Mouse (Mus musculus): ENCODE measurements around the gene Pnpla2. TPM values are rescaled to one million over a fixed set of nuclear protein-coding genes. Genes with fewer than 3 reads are reported as not detected.

Pnpla2 gene
- polyA plus RNA-seq, 1 experiment from 2014 or later = 16.9 TPM

- Histone ChIP-seq H3K4me2 (no peak overlapping the region), H3K9ac (no peak overlapping the region), H3K9me3 (no peaks in the 10 kb centered on the region), H3K36me3 (0 out of 2 replicates have a peak, but pooled peaks cover 5% of the 10 kb centered on the region), H3K4me3 (no peak overlapping the region), H3K27me3 (peaks cover 21% of the 10 kb centered on the region), H3K27ac (no peak overlapping the region), H3K4me1 (peaks cover 32% of the 10 kb centered on the region)
- 75% methylated on average over 6 of the region's 6 CpGs for WGBS
- ATAC-seq (ENCODE audit: insufficient number of reproducible peaks, low FRiP score, low TSS enrichment, low read depth) = no peak
These were observed 28.2 kb downstream of the Pnpla2 start for GRCm38 (mm10) chr7:141483114-141483653.

GRCm38 (mm10) chr7:141484186-141485120 is 29.5 kb downstream of the Pnpla2 start:
- H3K27ac ChIP-seq = no peak overlapping the region
- H3K4me3 ChIP-seq = no peak overlapping the region
- H3K4me1 ChIP-seq = peaks cover 28% of the 10 kb centered on the region
- 68% methylated on average over 5 of the region's 5 CpGs for WGBS
- H3K9me3 ChIP-seq = no peaks in the 10 kb centered on the region
- no peak for ATAC-seq (ENCODE audit: insufficient number of reproducible peaks, low FRiP score, low TSS enrichment, low read depth)
- no peak overlapping the region for H3K9ac ChIP-seq
- peaks cover 21% of the 10 kb centered on the region for H3K27me3 ChIP-seq
- H3K36me3 ChIP-seq = peaks cover 6% of the 10 kb centered on the region
- no peak overlapping the region for H3K4me2 ChIP-seq

- Histone ChIP-seq H3K27me3 (peaks cover 21% of the 10 kb centered on the region), H3K9ac (no peak overlapping the region), H3K4me3 (no peak overlapping the region), H3K36me3 (peaks cover 8% of the 10 kb centered on the region), H3K9me3 (no peaks in the 10 kb centered on the region), H3K4me1 (peaks cover 28% of the 10 kb centered on the region), H3K4me2 (no peak overlapping the region), H3K27ac (no peak overlapping the region)
- no peak for ATAC-seq (ENCODE audit: insufficient number of reproducible peaks, low FRiP score, low TSS enrichment, low read depth)
- 69% methylated on average over 2 of the region's 2 CpGs for WGBS
These were observed 30.2 kb downstream of the Pnpla2 start for GRCm38 (mm10) chr7:141485186-141485585.

- peaks cover 21% of the 10 kb centered on the region for H3K27me3 ChIP-seq
- peaks cover 25% of the 10 kb centered on the region for H3K4me1 ChIP-seq
- no peak overlapping the region for H3K4me3 ChIP-seq
- 80% methylated on average over 2 of the region's 2 CpGs for WGBS
- no peak overlapping the region for H3K4me2 ChIP-seq
- no peak for ATAC-seq (ENCODE audit: insufficient number of reproducible peaks, low FRiP score, low TSS enrichment, low read depth)
- H3K9ac ChIP-seq = no peak overlapping the region
- no peaks in the 10 kb centered on the region for H3K9me3 ChIP-seq
- H3K36me3 ChIP-seq = peaks cover 8% of the 10 kb centered on the region
- H3K27ac ChIP-seq = no peak overlapping the region
These were observed 30.6 kb downstream of the Pnpla2 start for GRCm38 (mm10) chr7:141485606-141486005.

GRCm38 (mm10) chr7:141486239-141486638 is 31.2 kb downstream of the Pnpla2 start:
- H3K27ac ChIP-seq = no peak overlapping the region
- peaks cover 19% of the 10 kb centered on the region for H3K4me1 ChIP-seq
- ATAC-seq (ENCODE audit: insufficient number of reproducible peaks, low FRiP score, low TSS enrichment, low read depth) = no peak
- WGBS = 87% methylated on average over 1 of the region's 1 CpGs
- no peak overlapping the region for H3K9ac ChIP-seq
- peaks cover 12% of the 10 kb centered on the region for H3K36me3 ChIP-seq
- H3K27me3 ChIP-seq = peaks cover 21% of the 10 kb centered on the region
- no peak overlapping the region for H3K4me2 ChIP-seq
- no peak overlapping the region for H3K4me3 ChIP-seq
- no peaks in the 10 kb centered on the region for H3K9me3 ChIP-seq

GRCm38 (mm10) chr7:141487141-141487540 is 32.1 kb downstream of the Pnpla2 start:
- no peak overlapping the region for H3K9ac ChIP-seq

GRCm38 (mm10) chr7:141491151-141491550 is 36.2 kb downstream of the Pnpla2 start:
- Histone ChIP-seq H3K4me3 (no peak overlapping the region), H3K9me3 (no peaks in the 10 kb centered on the region), H3K9ac (no peak overlapping the region), H3K36me3 (peaks cover 45% of the 10 kb centered on the region), H3K27ac (no peak overlapping the region), H3K27me3 (no peaks in the 10 kb centered on the region), H3K4me1 (no peaks in the 10 kb centered on the region), H3K4me2 (no peak overlapping the region)
- ATAC-seq (ENCODE audit: insufficient number of reproducible peaks, low FRiP score, low TSS enrichment, low read depth) = no peak
- WGBS = 83% methylated on average over 2 of the region's 2 CpGs

More at GRCm38 (mm10) chr7:141487141-141487540, 32.1 kb downstream of the Pnpla2 start:
- no peak overlapping the region for H3K4me3 ChIP-seq
- peaks cover 20% of the 10 kb centered on the region for H3K36me3 ChIP-seq
- H3K4me2 ChIP-seq = no peak overlapping the region
- 83% methylated on average over 7 of the region's 7 CpGs for WGBS
- H3K9me3 ChIP-seq = no peaks in the 10 kb centered on the region
- ATAC-seq (ENCODE audit: insufficient number of reproducible peaks, low FRiP score, low TSS enrichment, low read depth) = no peak
- H3K27ac ChIP-seq = no peak overlapping the region
- H3K4me1 ChIP-seq = peaks cover 10% of the 10 kb centered on the region
- peaks cover 14% of the 10 kb centered on the region for H3K27me3 ChIP-seq

GRCm38 (mm10) chr7:141492738-141493137 is 37.7 kb downstream of the Pnpla2 start:
- 87% methylated on average over 5 of the region's 5 CpGs for WGBS
- H3K4me1 ChIP-seq = no peaks in the 10 kb centered on the region
- ATAC-seq (ENCODE audit: insufficient number of reproducible peaks, low FRiP score, low TSS enrichment, low read depth) = no peak
- no peak overlapping the region for H3K27ac ChIP-seq
- H3K9me3 ChIP-seq = no peaks in the 10 kb centered on the region
- no peak overlapping the region for H3K9ac ChIP-seq
- no peak overlapping the region for H3K4me2 ChIP-seq
- H3K36me3 ChIP-seq = peaks cover 41% of the 10 kb centered on the region
- H3K4me3 ChIP-seq = no peak overlapping the region
- H3K27me3 ChIP-seq = no peaks in the 10 kb centered on the region

GRCm38 (mm10) chr7:141493729-141494128 is 38.7 kb downstream of the Pnpla2 start:
- H3K9me3 ChIP-seq = no peaks in the 10 kb centered on the region
- no peaks in the 10 kb centered on the region for H3K27me3 ChIP-seq
- H3K4me1 ChIP-seq = no peaks in the 10 kb centered on the region
- 71% methylated on average over 1 of the region's 1 CpGs for WGBS
- H3K4me3 ChIP-seq = no peak overlapping the region
- H3K4me2 ChIP-seq = no peak overlapping the region
- ATAC-seq (ENCODE audit: insufficient number of reproducible peaks, low FRiP score, low TSS enrichment, low read depth) = no peak
- no peak overlapping the region for H3K9ac ChIP-seq
- no peak overlapping the region for H3K27ac ChIP-seq
- peaks cover 41% of the 10 kb centered on the region for H3K36me3 ChIP-seq

- no peak overlapping the region for H3K4me3 ChIP-seq
- H3K9me3 ChIP-seq = no peaks in the 10 kb centered on the region
- H3K4me2 ChIP-seq = no peak overlapping the region
- peaks cover 47% of the 10 kb centered on the region for H3K36me3 ChIP-seq
- H3K9ac ChIP-seq = no peak overlapping the region
- WGBS = 83% methylated on average over 2 of the region's 2 CpGs
- H3K4me1 ChIP-seq = no peaks in the 10 kb centered on the region
- ATAC-seq (ENCODE audit: insufficient number of reproducible peaks, low FRiP score, low TSS enrichment, low read depth) = no peak
- no peak overlapping the region for H3K27ac ChIP-seq
- no peaks in the 10 kb centered on the region for H3K27me3 ChIP-seq
These were observed 40.4 kb downstream of the Pnpla2 start for GRCm38 (mm10) chr7:141495379-141495778.

GRCm38 (mm10) chr7:141495940-141496339 is 40.9 kb downstream of the Pnpla2 start:
- 81% methylated on average over 4 of the region's 4 CpGs for WGBS

GRCm38 (mm10) chr7:141497600-141497999 is 42.6 kb downstream of the Pnpla2 start:
- peaks cover 46% of the 10 kb centered on the region for H3K36me3 ChIP-seq
- ATAC-seq (ENCODE audit: insufficient number of reproducible peaks, low FRiP score, low TSS enrichment, low read depth) = no peak
- 91% methylated on average over 3 of the region's 3 CpGs for WGBS
- H3K4me2 ChIP-seq = no peak overlapping the region
- H3K9ac ChIP-seq = no peak overlapping the region
- H3K4me3 ChIP-seq = no peak overlapping the region
- no peaks in the 10 kb centered on the region for H3K9me3 ChIP-seq
- no peak overlapping the region for H3K27ac ChIP-seq
- H3K27me3 ChIP-seq = no peaks in the 10 kb centered on the region
- H3K4me1 ChIP-seq = no peaks in the 10 kb centered on the region

More at GRCm38 (mm10) chr7:141495940-141496339, 40.9 kb downstream of the Pnpla2 start:
- Histone ChIP-seq H3K9ac (no peak overlapping the region), H3K36me3 (peaks cover 46% of the 10 kb centered on the region), H3K4me3 (no peak overlapping the region), H3K4me1 (no peaks in the 10 kb centered on the region), H3K4me2 (no peak overlapping the region), H3K9me3 (no peaks in the 10 kb centered on the region), H3K27ac (no peak overlapping the region), H3K27me3 (no peaks in the 10 kb centered on the region)
- ATAC-seq (ENCODE audit: insufficient number of reproducible peaks, low FRiP score, low TSS enrichment, low read depth) = no peak
